In the genomic region with DNA sequence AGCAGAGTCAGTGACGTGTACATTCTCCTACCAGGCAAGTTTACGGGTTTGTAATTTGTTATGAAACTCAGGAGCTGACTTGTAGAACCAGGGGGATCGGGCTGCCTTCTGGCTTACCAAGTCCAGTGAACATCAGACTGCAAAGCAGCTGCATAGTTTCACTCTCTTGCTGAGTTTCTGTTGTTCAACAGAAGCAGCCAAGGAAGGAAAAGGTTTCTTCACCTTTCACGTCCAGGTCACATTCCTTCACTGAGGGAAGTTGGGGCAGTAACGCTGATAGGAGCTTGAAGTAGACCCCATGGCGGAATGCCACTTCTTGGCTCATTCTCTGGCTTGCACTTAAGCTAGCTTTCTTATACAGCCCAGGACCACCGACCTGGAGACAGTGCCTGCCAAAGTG, we compare ENCODE assay signal across 18 mouse cellular contexts.
"Had no signal": no experiment of that assay in that cellular context is flagged by ENCODE, and none has a peak within 500 bp of the region (broad histone marks: within the 10 kb centered on the region; RNA-seq: fewer than 3 reads in every experiment).

No protein-coding gene starts in this region.

- H3K36me3 ChIP-seq: limb, embryonic 12.5 days; liver, embryonic 13.5 days; lung, embryonic 15.5 days; midbrain, embryonic 12.5 days; neural tube, embryonic 13.5 days had no signal

- H3K9ac ChIP-seq: limb, embryonic 12.5 days; liver, embryonic 13.5 days; liver, postnatal 0 days; lung, embryonic 15.5 days; midbrain, embryonic 12.5 days; neural tube, embryonic 13.5 days had no signal

- H3K27ac ChIP-seq: layer of hippocampus, adult 2 months; left cerebral cortex, adult 2 months; limb, embryonic 12.5 days; liver, embryonic 13.5 days; lung, embryonic 15.5 days; macrophage; midbrain, embryonic 12.5 days; neural tube, embryonic 13.5 days had no signal

- H3K4me3 ChIP-seq: layer of hippocampus, adult 2 months; left cerebral cortex, adult 2 months; limb, embryonic 12.5 days; liver, embryonic 13.5 days; lung, embryonic 15.5 days; megakaryocyte, embryonic 14.5 days; midbrain, embryonic 12.5 days; neural tube, embryonic 13.5 days had no signal

- ATAC-seq: liver, postnatal 0 days; midbrain, embryonic 16.5 days had no signal

- H3K4me2 ChIP-seq: limb, embryonic 12.5 days; liver, embryonic 13.5 days; lung, embryonic 15.5 days; midbrain, embryonic 12.5 days; neural tube, embryonic 13.5 days had no signal

- H3K27me3 ChIP-seq: limb, embryonic 12.5 days; liver, embryonic 13.5 days; lung, embryonic 15.5 days; megakaryocyte, embryonic 14.5 days; midbrain, embryonic 12.5 days; neural tube, embryonic 13.5 days had no signal

- H3K4me1 ChIP-seq: limb, embryonic 12.5 days had no signal

- H3K9me3 ChIP-seq: limb, embryonic 12.5 days; liver, embryonic 13.5 days; lung, embryonic 15.5 days; megakaryocyte, embryonic 14.5 days; midbrain, embryonic 12.5 days; neural tube, embryonic 13.5 days had no signal

- DNase-seq: kidney, adult 2 months; kidney, postnatal 36 days; liver; liver, embryonic 13.5 days; liver, postnatal 0 days; lung, postnatal 14 days; retina, postnatal 1 day; right cerebral cortex, postnatal 14 days; thymus, postnatal 36 days had no signal
